Mouse (Mus musculus): Measurements from ENCODE around the gene Olfr51.

GRCm38 (mm10) chr11:50964886-50965285, 38.5 kb upstream of the Olfr51 start:
- TF ChIP-seq CTCF (IDR thresholded peaks at IDR 0.05; ENCODE audit: control insufficient read depth, insufficient read depth, insufficient replicate concordance, low read depth, low read length), result no peak
- no peak for TF ChIP-seq POLR2A (IDR thresholded peaks at IDR 0.05; ENCODE audit: control insufficient read depth, low read depth, low read length)
